Mouse (Mus musculus) lung, postnatal 4 days (tissue): ENCODE results near the gene 4930474N05Rik.

Source experiments
- DNase-seq, 2 experiments: peaks; one replicate each; pipeline ENCODE4 v3.0.0; 2021

4930474N05Rik gene

DNA sequence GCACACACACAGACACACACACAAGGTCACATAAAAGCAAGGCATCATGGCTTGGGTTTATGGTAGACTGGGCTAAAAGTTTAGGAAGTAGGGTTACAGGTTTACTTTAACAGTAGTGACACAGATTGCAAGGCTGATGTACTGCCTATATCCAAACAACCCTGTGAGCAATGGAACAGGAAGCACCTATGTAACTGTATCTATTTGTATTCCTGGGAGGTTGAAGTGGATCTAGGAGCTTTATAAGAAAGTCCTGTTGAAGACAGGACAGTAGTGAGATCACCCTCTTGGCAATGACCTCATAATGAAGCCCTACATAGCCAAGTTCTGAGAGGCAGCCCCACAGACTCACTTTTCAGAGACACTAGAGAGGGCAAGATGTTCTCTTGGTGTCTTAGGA is at the start of gene 4930474N05Rik:
TSS of gene 4930474N05Rik (plus strand) at position 301 of the 400 bp plus-strand sequence.
- no peak for DNase-seq

DNA sequence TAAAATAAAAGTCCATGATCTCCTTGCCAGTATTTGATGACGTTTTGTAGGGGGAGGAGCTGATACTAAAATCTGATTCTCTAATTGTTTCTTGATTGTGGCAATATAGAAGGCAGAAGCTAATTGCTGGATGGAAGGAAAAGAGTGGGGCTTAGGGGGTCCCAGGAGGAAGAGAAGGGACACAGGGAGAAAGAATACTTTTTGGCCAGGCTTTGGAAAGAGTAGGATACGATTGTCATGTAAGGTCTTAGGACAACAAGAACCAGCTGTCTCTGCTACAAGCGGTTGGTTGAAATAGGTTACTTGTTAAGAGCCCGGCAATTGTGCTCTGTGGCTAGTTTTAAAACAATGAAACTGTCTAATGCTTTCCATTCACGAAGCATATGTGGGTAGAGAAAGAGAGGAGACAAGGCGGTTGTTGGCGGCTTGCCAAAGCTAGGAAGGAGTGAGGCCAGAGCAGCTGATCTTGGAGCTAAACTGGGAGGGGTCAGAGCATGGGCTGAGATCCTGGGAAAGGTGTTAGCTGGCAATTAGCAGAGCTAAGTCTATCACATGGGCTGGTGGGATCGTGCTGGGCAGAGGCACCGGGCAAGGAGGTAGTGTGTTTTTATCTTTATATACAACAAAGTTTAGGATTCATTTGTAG is 45.8 kb upstream of the 4930474N05Rik start:
- DNase-seq, result no peak

- no peak for DNase-seq
Observed at GRCm38 (mm10) chr14:36053281-36053680, 41.4 kb upstream of the 4930474N05Rik start.

GRCm38 (mm10) chr14:36098528-36098927 is 3.8 kb downstream of the 4930474N05Rik start:
- no peak for DNase-seq

DNA sequence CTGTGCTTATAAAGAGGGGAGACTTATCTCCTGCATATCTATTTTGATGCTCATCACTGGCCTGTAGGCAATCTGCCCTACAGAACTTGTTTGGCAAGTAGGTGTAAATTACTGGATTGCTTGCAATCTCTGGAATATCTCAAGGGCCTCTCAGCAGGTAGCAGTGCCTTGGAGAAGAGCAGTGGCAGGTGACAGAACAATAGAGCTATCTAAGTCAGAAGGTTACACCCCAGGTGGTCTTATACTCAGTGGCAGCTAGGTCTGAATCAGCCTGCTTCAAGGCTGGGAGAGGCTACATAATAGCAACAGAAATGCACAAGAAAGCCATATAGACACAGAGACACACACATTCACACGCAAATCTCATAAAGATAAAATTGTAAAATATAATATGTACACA is 4.9 kb downstream of the 4930474N05Rik start:
- DNase-seq, result no peak

- DNase-seq, result no peak
Observed at GRCm38 (mm10) chr14:36100731-36101130, 6.0 kb downstream of the 4930474N05Rik start.

- DNase-seq, result no peak
Observed at GRCm38 (mm10) chr14:36114481-36114880, 19.8 kb downstream of the 4930474N05Rik start.

GRCm38 (mm10) chr14:36123775-36124335 is 29.1 kb downstream of the 4930474N05Rik start:
- no peak for DNase-seq

GRCm38 (mm10) chr14:36135749-36136148 is 41.0 kb downstream of the 4930474N05Rik start:
- no peak for DNase-seq

DNA sequence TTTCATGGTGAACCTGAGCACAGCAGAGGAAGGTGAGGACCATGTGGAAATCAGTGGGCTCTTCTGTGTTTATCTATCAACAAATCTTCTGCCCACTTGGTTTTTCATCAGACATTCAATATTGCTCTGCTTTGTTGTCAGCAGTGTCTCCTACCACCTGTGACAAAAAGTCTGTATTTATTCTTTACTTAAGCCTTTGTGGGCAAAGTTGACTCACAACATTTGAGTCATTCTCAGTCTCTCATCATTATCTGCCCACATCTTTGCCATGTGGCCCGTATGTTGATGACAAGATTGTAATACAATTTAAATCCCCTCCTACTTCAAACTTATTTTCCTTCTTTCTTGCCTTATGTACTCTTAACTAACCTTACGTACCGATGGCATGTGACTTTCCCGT is 43.0 kb downstream of the 4930474N05Rik start:
- DNase-seq, result no peak

DNA sequence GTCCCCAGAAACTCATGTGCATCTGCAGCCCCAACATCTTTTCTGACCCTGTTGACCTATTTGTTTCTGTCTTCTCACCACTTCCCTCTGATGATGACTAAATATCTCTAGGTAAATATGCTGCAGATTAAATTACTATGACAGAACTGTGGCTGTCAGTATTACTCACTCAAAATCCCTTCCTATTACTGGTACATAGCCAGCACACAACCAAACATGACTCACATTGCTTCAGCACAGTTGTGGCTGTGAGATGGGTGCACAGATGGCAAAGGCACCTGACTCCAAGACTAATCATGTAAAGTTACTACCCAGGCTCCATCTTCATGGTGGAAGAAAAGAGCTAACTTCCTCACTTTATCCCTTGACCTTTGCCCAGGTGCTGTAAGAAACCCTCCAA is 50.5 kb downstream of the 4930474N05Rik start:
- DNase-seq, result no peak
